Mouse (Mus musculus): ENCODE measurements at regions not wholly inside any gene's neighbourhood (a gene's known extent, or its start where the extent isn't known, plus 50 kb on each side); places are given as distances from the start of the nearest gene placed in this dataset.
A peak's percentile ranks its signal among the peaks of the same experiment; 100 is the strongest.

GRCm38 (mm10) chr9:103922356-103922755, 80.0 kb upstream of the Nphp3 start:
- DNase-seq (ENCODE audit: low read depth): no peak

GRCm38 (mm10) chr9:103924641-103925040, 77.7 kb upstream of the Nphp3 start:
- DNase-seq (ENCODE audit: low read depth): no peak

DNA sequence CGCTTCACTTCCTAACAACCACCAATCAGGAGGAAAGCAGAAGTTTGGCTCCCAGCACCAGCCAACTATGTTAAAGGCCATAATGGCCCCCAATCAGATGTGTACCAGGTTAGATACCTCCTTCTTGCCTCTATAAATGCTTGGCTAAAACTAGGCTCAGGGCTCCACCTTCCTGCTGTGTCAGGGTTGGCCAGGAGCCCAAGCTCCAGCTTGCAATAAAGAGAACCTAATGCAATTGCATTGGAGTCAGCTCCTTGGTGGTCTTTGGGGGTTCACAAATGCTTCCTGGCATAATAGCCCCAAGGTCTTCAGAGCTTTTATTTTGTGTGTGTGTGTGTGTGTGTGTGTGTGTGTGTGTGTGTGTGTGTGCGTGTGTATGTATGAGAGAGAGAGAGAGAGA, 76.9 kb upstream of the Nphp3 start:
- DNase-seq (ENCODE audit: low read depth): no peak

GRCm38 (mm10) chr9:103928744-103929527, 73.4 kb upstream of the Nphp3 start:
- DNase-seq (ENCODE audit: low read depth): no peak

DNA sequence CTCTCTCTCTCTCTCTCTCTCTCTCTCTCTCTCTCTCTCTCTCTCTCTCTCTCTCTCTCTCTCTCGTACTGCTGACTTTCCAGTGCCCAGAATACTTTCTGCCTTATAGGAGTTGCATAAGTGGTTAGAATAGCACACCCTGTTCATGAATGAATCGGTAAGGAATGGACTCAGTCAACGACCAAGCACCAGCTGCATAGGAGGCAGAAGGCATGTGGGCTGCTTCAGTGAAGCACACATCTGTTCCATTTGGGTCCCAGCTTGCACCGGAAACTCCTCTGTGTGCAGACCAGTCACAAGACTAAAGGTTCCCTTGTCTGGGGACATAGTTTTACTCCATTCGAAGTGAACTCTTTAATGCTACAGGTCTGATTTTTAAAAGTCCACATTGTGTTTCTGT, 64.3 kb upstream of the Nphp3 start:
- DNase-seq (ENCODE audit: low read depth): no peak

- no peak for DNase-seq (ENCODE audit: low read depth)
Observed at GRCm38 (mm10) chr9:103940010-103940409, 62.3 kb upstream of the Nphp3 start.

DNA sequence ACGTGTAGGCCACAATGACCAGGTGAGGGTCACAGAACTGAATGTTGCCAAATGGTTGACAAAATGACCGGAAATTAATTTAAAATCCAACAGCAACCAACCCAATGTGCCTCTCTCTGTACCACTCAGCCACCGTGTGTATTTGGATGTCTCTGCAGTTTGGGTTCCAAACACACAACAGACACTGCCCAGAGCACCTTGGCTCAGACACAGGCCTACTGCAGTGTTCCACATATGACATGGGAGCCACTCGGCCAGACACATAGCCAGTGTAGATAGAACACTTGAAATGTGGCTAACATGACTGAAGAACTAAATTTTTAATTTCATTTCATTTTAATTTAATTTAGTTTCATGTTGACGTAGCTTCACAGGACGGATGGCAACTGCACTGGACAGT, 61.8 kb upstream of the Nphp3 start:
- DNase-seq (ENCODE audit: low read depth): no peak

DNA sequence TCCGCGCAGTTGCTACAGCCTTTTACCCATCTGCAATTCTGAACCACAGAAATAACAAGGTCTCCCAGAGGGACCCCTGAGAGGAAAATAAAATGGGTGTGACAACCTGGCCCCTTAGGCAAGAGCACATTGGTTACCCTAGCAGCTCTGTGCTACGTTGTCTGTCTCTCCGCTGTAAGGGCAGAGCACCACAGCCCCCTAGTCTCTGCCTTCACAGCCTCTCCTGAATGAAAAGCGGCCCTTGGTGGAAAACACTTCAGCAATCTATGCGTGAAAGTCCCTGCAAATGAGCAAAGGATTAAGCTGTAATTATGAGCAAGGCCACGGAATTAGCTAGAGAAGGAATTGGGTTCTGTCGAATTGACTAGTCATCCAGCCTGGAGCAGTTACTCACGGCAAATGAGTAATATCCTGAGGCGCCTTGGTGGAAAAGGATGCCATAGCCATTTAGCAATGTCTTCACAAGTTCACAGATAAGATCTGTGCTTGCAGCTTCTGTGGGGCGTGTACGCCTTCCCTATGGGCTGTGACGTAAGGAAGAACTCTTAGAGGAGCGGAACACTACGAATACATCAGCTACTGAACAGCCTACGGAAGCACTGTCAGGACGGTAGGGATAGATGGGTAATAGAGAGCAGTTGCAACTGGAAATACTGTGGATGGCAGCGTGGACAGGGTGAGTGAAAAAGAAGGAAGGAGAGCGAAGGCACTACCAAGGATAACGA, 61.0 kb upstream of the Nphp3 start:
- DNase-seq (ENCODE audit: low read depth): peak; percentile 84

DNA sequence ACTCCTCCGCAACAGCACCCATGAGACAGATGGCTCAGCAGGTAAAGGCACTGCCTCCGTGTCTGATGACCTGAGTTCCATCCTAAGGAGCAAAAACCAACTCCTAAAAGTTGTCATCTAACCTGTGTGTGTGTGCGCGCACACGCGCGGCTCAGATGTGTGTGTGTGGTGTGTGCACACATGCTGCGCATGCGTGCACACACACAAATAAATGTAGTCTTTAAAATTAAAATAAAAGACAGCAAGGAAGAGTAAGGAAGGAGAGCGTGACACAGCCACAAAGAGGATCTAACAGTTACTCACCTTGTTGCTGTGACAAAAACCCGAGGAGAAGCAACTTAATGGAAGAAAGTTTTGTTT, 60.5 kb upstream of the Nphp3 start:
- DNase-seq (ENCODE audit: low read depth): no peak

DNA sequence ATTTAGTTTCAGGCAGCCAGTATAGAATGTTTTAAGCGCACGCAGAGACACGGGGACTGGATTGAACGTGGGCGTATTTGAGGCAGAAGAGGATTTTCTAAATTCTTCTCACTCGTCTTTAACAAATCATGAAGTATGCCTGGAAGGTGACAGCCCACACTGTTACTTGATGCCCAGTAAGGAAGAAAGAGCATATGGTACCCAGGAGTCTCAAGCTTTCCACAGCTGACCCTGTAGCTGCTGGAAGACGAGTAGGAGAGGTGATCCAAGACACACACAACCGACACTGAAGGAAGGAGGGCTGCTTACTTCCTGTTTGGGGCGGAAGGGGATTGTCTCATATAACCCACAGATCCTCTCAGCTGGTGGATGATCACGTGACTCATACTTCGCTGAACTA, 56.9 kb upstream of the Nphp3 start:
- peak; percentile 18 for DNase-seq (ENCODE audit: low read depth)

DNA sequence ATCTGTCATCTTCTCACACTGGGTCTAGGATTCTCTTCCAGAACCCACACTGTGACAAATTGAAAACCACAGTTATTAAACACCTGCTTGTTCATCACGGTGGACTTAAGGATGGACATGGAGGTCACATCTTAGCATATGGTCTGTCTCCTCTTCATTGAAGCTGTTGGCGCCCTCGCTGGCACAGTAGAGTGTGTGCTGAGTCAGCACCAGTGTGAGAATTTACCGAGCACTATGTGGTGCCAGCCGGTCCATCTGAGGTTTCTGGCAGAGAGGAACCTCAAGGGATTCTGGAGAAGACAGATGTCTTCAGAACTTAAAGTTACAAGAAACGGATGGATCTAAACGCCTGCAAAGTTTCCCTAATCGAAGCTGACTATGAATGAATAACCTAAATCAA, 50.5 kb upstream of the Nphp3 start:
- no peak for DNase-seq (ENCODE audit: low read depth)

Data from 416B (cell line).